Mouse (Mus musculus) midbrain, embryonic 15.5 days (tissue): ENCODE results near the gene Mrpl22. TPM values are rescaled to one million over a fixed set of nuclear protein-coding genes. Genes with fewer than 3 reads are reported as not detected.
A peak's percentile ranks its signal among the peaks of the same experiment; 100 is the strongest.
"Not testable (repeated sequence)": the region's sequence is repeated elsewhere in the genome, so short reads cannot be mapped to it uniquely, and the experiment has no call there.

ENCODE experiments used
- ATAC-seq: fragments of 200-750 bp; cut with Nextera tagmentation; replicated peaks from 2 replicates; pipeline ENCODE4 v1.8.0; 2017; ENCODE audit warnings: moderate TSS enrichment
- H3K27ac ChIP-seq: fragments of 300-500 bp; sonication (generic); 2 replicates; pipeline ENCODE4 v1.5.1; 2015; ENCODE audit warnings: mild to moderate bottlenecking, inconsistent platforms
- H3K27me3 ChIP-seq: fragments of 300-500 bp; sonication (generic); replicated peaks from 2 replicates; pipeline ENCODE4 v1.6.1; 2015; ENCODE audit warnings: inconsistent platforms
- H3K36me3 ChIP-seq: fragments of 300-500 bp; sonication (generic); replicated peaks from 2 replicates; pipeline ENCODE4 v1.6.1; 2015; ENCODE audit warnings: inconsistent platforms
- H3K4me1 ChIP-seq: fragments of 300-500 bp; sonication (generic); 2 replicates; pipeline ENCODE4 v1.6.1; 2015; ENCODE audit warnings: inconsistent platforms
- H3K4me2 ChIP-seq: fragments of 300-500 bp; sonication (generic); 2 replicates; pipeline ENCODE4 v1.6.1; 2015; ENCODE audit warnings: inconsistent platforms, mild to moderate bottlenecking, moderate library complexity
- H3K4me3 ChIP-seq: fragments of 300-500 bp; sonication (generic); 2 replicates; pipeline ENCODE4 v1.5.1; 2015; ENCODE audit warnings: mild to moderate bottlenecking, inconsistent platforms
- H3K9ac ChIP-seq: fragments of 300-500 bp; sonication (generic); 2 replicates; pipeline ENCODE4 v1.6.1; 2015; ENCODE audit warnings: mild to moderate bottlenecking, inconsistent platforms
- H3K9me3 ChIP-seq: fragments of 300-500 bp; sonication (generic); 2 replicates; pipeline ENCODE4 v1.6.1; 2016; ENCODE audit warnings: inconsistent platforms
- WGBS: fragments of 180-500 bp; shearing (Covaris S2); methylation state at CpG from one replicate; pipeline ENCODE4 v1.1.7; 2015; ENCODE audit warnings: mixed read lengths; 5-methylcytosine and 5-hydroxymethylcytosine counted together
- polyA plus RNA-seq: library from polyadenylated mRNA; unstranded; fragments of >200 nt; fragmentation: Nextera tagmentation; extraction: Ambion mirVana; gene quantifications from 2 replicates; pipeline ENCODE4 v1.2.1, GENCODE M21; 2015

Mrpl22 gene
- polyA plus RNA-seq, 1 experiment from 2014 or later = 95.2 TPM

- H3K4me1 ChIP-seq = no peaks in the 10 kb centered on the region
- WGBS = 78% methylated on average over 3 of the region's 3 CpGs
- no peak overlapping the region for H3K27ac ChIP-seq
- H3K4me3 ChIP-seq = no peak overlapping the region
- H3K27me3 ChIP-seq = no peaks in the 10 kb centered on the region
- H3K9me3 ChIP-seq = no peaks in the 10 kb centered on the region
- no peaks in the 10 kb centered on the region for H3K36me3 ChIP-seq
- no peak overlapping the region for H3K9ac ChIP-seq
- no peak overlapping the region for H3K4me2 ChIP-seq
- no peak for ATAC-seq
Measured at GRCm38 (mm10) chr11:58193326-58193725, 21.9 kb downstream of the Mrpl22 start.

- ATAC-seq = no peak
- Histone ChIP-seq H3K27ac (no peak overlapping the region), H3K9ac (no peak overlapping the region), H3K4me2 (no peak overlapping the region), H3K9me3 (no peaks in the 10 kb centered on the region), H3K4me1 (0 out of 2 replicates have a peak, but pooled peaks cover under 1% of the 10 kb centered on the region), H3K4me3 (no peak overlapping the region), H3K36me3 (no peaks in the 10 kb centered on the region), H3K27me3 (no peaks in the 10 kb centered on the region)
- WGBS = 41% methylated on average over 4 of the region's 4 CpGs
Measured at GRCm38 (mm10) chr11:58193860-58194520, 22.5 kb downstream of the Mrpl22 start.

GRCm38 (mm10) chr11:58198663-58199062 is 27.2 kb downstream of the Mrpl22 start:
- Histone ChIP-seq H3K27me3 (no peaks in the 10 kb centered on the region), H3K9ac (no peak overlapping the region), H3K4me3 (no peak overlapping the region), H3K9me3 (no peaks in the 10 kb centered on the region), H3K4me1 (0 out of 2 replicates have a peak, but pooled peaks cover 3% of the 10 kb centered on the region), H3K27ac (no peak overlapping the region), H3K36me3 (no peaks in the 10 kb centered on the region), H3K4me2 (peak overlapping the region; percentile 54; the same call in 1 of the 2 replicates)
- WGBS = 85% methylated on average over 4 of the region's 4 CpGs
- ATAC-seq = no peak

GRCm38 (mm10) chr11:58199229-58200037 is 28.0 kb downstream of the Mrpl22 start, which contains the start of the genes Igtp and Irgm2:
Gene Igtp (plus strand): TSS chr11:58199556.
Gene Irgm2 (plus strand): TSS chr11:58199618.
- 11% methylated on average over 15 of the region's 15 CpGs for WGBS
- not testable (repeated sequence) for ATAC-seq, H3K27ac ChIP-seq, H3K4me1 ChIP-seq, H3K27me3 ChIP-seq, H3K9me3 ChIP-seq, H3K36me3 ChIP-seq
- Histone ChIP-seq H3K9ac (0 out of 2 replicates have a peak within 1 kb of the TSS, but pooled peaks have one; percentile 12), H3K4me2 (peak within 1 kb of the TSS; percentile 54), H3K4me3 (peak within 1 kb of the TSS; percentile 38)

GRCm38 (mm10) chr11:58200226-58200625 is 28.8 kb downstream of the Mrpl22 start:
- H3K9me3 ChIP-seq = no peaks in the 10 kb centered on the region
- H3K4me3 ChIP-seq = no peak overlapping the region
- 0 out of 2 replicates have a peak, but pooled peaks cover 3% of the 10 kb centered on the region for H3K4me1 ChIP-seq
- ATAC-seq = no peak
- 93% methylated on average over 4 of the region's 4 CpGs for WGBS
- no peak overlapping the region for H3K27ac ChIP-seq
- no peak overlapping the region for H3K4me2 ChIP-seq
- no peaks in the 10 kb centered on the region for H3K27me3 ChIP-seq
- no peaks in the 10 kb centered on the region for H3K36me3 ChIP-seq
- H3K9ac ChIP-seq = no peak overlapping the region

GRCm38 (mm10) chr11:58201052-58201451 is 29.6 kb downstream of the Mrpl22 start:
- 86% methylated on average over 12 of the region's 12 CpGs for WGBS
- ATAC-seq = no peak
- Histone ChIP-seq H3K4me3 (no peak overlapping the region), H3K27me3 (no peaks in the 10 kb centered on the region), H3K9ac (no peak overlapping the region), H3K36me3 (no peaks in the 10 kb centered on the region), H3K9me3 (no peaks in the 10 kb centered on the region), H3K27ac (no peak overlapping the region), H3K4me2 (no peak overlapping the region), H3K4me1 (0 out of 2 replicates have a peak, but pooled peaks cover 3% of the 10 kb centered on the region)

- Histone ChIP-seq H3K27ac (no peak overlapping the region), H3K4me1 (no peaks in the 10 kb centered on the region), H3K4me2 (no peak overlapping the region), H3K36me3 (no peaks in the 10 kb centered on the region), H3K27me3 (no peaks in the 10 kb centered on the region), H3K9me3 (no peaks in the 10 kb centered on the region), H3K4me3 (no peak overlapping the region), H3K9ac (no peak overlapping the region)
- ATAC-seq = no peak
- 91% methylated on average over 1 of the region's 1 CpGs for WGBS
Measured at GRCm38 (mm10) chr11:58210321-58210886, 38.9 kb downstream of the Mrpl22 start.

- H3K4me2 ChIP-seq = no peak overlapping the region
- 28% methylated on average over 9 of the region's 9 CpGs for WGBS
- H3K9me3 ChIP-seq = no peaks in the 10 kb centered on the region
- no peak overlapping the region for H3K27ac ChIP-seq
- H3K27me3 ChIP-seq = no peaks in the 10 kb centered on the region
- no peak for ATAC-seq
- no peak overlapping the region for H3K4me3 ChIP-seq
- H3K4me1 ChIP-seq = no peaks in the 10 kb centered on the region
- H3K36me3 ChIP-seq = no peaks in the 10 kb centered on the region
- no peak overlapping the region for H3K9ac ChIP-seq
Measured at GRCm38 (mm10) chr11:58211062-58211681, 39.7 kb downstream of the Mrpl22 start.

GRCm38 (mm10) chr11:58211682-58212067 is 40.2 kb downstream of the Mrpl22 start:
- Histone ChIP-seq H3K4me1 (no peaks in the 10 kb centered on the region), H3K4me3 (no peak overlapping the region), H3K9me3 (no peaks in the 10 kb centered on the region), H3K4me2 (no peak overlapping the region), H3K36me3 (no peaks in the 10 kb centered on the region), H3K27ac (no peak overlapping the region), H3K9ac (no peak overlapping the region), H3K27me3 (no peaks in the 10 kb centered on the region)
- no peak for ATAC-seq
- 11% methylated on average over 2 of the region's 2 CpGs for WGBS

GRCm38 (mm10) chr11:58213673-58214342 is 42.3 kb downstream of the Mrpl22 start:
- Histone ChIP-seq H3K4me1 (no peaks in the 10 kb centered on the region), H3K9me3 (no peaks in the 10 kb centered on the region), H3K9ac (no peak overlapping the region), H3K27me3 (no peaks in the 10 kb centered on the region), H3K4me2 (no peak overlapping the region), H3K4me3 (no peak overlapping the region), H3K27ac (no peak overlapping the region), H3K36me3 (no peaks in the 10 kb centered on the region)
- WGBS = 79% methylated on average over 7 of the region's 7 CpGs
- ATAC-seq = no peak

- no peaks in the 10 kb centered on the region for H3K36me3 ChIP-seq
- ATAC-seq = no peak
- 49% methylated on average over 17 of the region's 17 CpGs for WGBS
- peak overlapping the region; percentile 21 for H3K4me2 ChIP-seq
- no peaks in the 10 kb centered on the region for H3K9me3 ChIP-seq
- H3K4me1 ChIP-seq = no peaks in the 10 kb centered on the region
- no peak overlapping the region for H3K9ac ChIP-seq
- H3K4me3 ChIP-seq = 0 out of 2 replicates have a peak overlapping the region, but pooled peaks have one; percentile 15
- no peak overlapping the region for H3K27ac ChIP-seq
- H3K27me3 ChIP-seq = no peaks in the 10 kb centered on the region
Measured at GRCm38 (mm10) chr11:58214391-58215048, 43.1 kb downstream of the Mrpl22 start.
